Mouse (Mus musculus) Patski (cell line): ENCODE data around the gene Uhrf1bp1l. TPM values are rescaled to one million over a fixed set of nuclear protein-coding genes. Genes with fewer than 3 reads are reported as not detected.
A peak's percentile ranks its signal among the peaks of the same experiment; 100 is the strongest.
"Not testable (repeated sequence)": the region's sequence is repeated elsewhere in the genome, so short reads cannot be mapped to it uniquely, and the experiment has no call there.

Experiments used
- ATAC-seq: fragments of 100-300 bp; one replicate; pipeline ENCODE4 v1.8.0; 2021
- CTCF ChIA-PET: fragments of 350-600 bp; sonication (Branson Sonifier 250); formaldehyde crosslinking; loops from one replicate; lab custom pipeline; 2022; ENCODE audit warnings: inconsistent platforms; lab: Charles Lee
- POLR2A ChIA-PET: fragments of 350-600 bp; sonication (Branson Sonifier 250); formaldehyde crosslinking; loops from one replicate; lab custom pipeline; 2022; ENCODE audit warnings: antibody characterized with exemption, inconsistent platforms; lab: Charles Lee
- DNase-seq: peaks from one replicate; pipeline ENCODE4 v3.0.0-alpha.2; 2011; ENCODE audit warnings: low read depth, low spot score
- H3K27me3 ChIP-seq: fragments of 371-371 bp; one replicate; pipeline ENCODE4 v1.5.1; 2021
- CTCF ChIP-seq: fragments of 100-300 bp; IDR thresholded peaks from one replicate; pipeline ENCODE4 v1.5.1; 2021
- in situ Hi-C: fragments of 300-500 bp; cut with MboI; formaldehyde crosslinking; loops from 3 replicates; pipeline ENCODE4 v1.11.1; 2018; ENCODE audit warnings: low pct_unique_long_range_greater_than_20kb, mixed read lengths
- polyA plus RNA-seq: library from polyadenylated mRNA; unstranded; gene quantifications from one replicate; pipeline ENCODE4 v1.2.3, GENCODE M21; 2021

Gene Uhrf1bp1l
- 62.8 TPM for polyA plus RNA-seq

DNA sequence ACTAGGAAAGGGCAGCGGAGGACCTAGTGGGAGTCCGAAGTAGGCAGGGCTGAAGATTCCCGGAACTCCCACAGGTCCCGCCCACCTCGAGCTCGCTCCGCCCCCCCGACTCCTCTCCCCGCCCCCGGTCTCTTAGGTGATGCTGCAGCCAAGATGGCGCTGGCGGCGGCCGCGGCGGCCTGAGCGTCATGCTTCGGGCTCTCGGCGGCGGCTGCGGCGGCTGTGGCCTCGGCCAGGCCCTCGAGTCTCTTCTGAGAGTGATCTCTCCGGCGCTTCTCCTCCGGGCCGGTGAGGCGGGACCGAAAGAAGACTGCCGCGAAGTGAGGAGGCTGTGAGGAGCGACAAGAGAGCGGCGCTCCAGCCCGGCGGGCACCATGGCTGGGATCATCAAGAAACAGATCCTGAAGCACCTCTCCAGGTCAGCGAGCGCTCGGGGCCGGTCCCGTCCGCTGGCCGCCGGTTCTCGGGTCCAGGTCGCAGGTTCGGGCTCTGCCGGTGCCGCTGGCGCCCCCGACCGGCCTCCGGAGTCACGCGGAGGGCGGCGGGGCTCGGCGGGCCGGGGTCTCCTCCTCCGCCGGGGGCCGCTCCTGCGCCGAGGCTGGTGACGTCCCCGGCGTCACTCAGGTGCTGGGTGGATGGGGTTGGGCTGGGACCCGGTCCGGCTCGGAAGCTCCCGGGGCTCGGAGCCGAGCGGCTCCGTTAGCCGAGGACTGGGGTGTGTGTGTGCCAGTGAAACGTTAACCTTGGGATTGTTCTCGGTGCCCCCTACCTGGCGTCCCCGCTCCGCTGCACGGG, at the start of gene Uhrf1bp1l:
Gene Uhrf1bp1l, plus strand, starts transcription at position 121 of the 795 bp plus-strand sequence.
- POLR2A ChIA-PET: interaction anchor here (0.5 to 1.7 kb wide), 3 partner anchors 10 to 54 kb away, joined by 3 to 4 read pairs (median 3); no protein-coding TSS in a partner anchor
- peak; percentile 57 for TF ChIP-seq CTCF
- in situ Hi-C loops: loop anchor here (25.0 kb wide), 1 partner anchor 292 kb away; no protein-coding TSS in a partner anchor
- peaks cover 3% of the 10 kb centered on the region for H3K27me3 ChIP-seq
- ATAC-seq (peak; percentile 96), DNase-seq (no peak)
- CTCF ChIA-PET: interaction anchor here (1.2 to 1.5 kb wide), 2 partner anchors 18 to 42 kb away, joined by 4 read pairs; no protein-coding TSS in a partner anchor

DNA sequence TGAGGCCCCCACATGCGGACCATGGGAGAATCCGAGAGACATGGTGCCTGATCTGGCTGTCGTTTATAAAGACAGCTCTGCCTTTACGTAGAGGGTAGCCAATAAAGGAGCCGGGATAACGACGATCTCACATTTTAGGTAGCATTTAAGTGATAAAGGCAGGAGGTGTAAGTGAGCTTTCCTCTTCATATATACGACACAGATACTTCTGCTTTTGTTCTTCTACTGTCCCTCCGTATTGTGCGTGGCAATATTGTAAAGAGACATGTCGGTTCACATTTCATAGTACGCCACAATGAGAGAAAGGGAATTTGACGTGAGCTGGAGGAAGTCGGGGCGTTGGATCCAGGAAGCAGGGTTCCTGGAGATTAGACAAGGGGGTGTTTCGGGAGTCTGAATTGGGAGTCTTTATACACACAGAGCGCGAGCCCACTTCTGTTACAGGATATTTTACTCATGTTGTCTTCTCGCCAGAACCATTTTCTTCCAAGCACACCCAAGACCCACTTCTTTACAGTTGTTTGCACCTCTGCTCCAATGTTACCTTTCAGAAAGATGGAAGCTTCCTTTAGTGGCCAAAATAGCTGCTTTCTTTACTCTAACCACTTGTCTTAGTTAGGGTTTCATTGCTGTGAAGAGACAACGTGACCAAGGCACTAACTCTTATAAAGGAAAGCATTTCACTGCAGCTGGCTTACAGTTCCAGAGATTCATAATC, 49.4 kb upstream of the Uhrf1bp1l start:
- POLR2A ChIA-PET: interaction anchor here (0.6 kb wide), 1 partner anchor 10 kb away, joined by 4 read pairs; no protein-coding TSS in a partner anchor
- CTCF ChIA-PET: no interaction called here
- TF ChIP-seq CTCF: no peak
- in situ Hi-C loops: no loop called here
- DNase-seq (no peak), ATAC-seq (no peak)
- no peaks in the 10 kb centered on the region for H3K27me3 ChIP-seq

DNA sequence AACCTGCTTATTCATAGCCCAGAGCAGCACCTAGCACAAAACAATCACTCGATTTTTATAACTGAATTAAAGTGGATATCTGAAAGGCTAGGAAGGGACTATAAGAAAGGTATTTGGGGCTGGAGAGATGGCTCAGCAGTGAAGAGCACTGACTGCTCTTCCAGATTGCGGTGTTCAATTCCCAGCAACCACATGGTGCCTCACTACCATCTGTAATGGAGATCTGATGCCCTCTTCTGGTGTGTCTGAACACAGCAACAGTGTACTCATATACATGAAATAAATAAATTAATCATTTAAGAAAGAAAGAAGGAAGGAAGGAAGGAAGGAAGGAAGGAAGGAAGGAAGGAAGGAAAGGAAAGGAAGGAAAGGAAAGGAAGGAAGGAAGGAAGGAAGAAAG, 48.5 kb upstream of the Uhrf1bp1l start:
- in situ Hi-C loops, POLR2A ChIA-PET, CTCF ChIA-PET, H3K27me3 ChIP-seq, DNase-seq, ATAC-seq: not testable (repeated sequence)
- TF ChIP-seq CTCF: peak; percentile 18

DNA sequence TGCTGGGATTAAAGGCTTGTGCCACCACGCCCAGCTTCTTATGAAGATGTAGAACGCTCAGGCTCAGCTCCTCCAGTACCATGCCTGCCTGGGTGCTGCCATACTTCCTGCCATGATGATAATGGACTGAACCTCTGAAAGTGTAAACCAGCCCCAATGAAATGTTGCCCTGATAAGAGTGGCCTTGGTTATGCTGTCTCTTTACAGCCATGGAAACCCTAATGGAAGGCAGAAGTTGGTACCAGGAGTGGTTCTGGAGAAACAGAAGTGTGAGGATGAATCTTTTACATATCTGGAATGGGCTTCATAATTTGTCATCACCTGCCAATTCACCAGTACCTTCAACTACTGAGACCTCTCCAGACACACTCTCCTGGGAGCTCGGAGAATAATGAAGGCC, 46.8 kb upstream of the Uhrf1bp1l start:
- CTCF ChIA-PET: no interaction called here
- in situ Hi-C loops: no loop called here
- no peaks in the 10 kb centered on the region for H3K27me3 ChIP-seq
- no peak for ATAC-seq
- TF ChIP-seq CTCF: no peak
- no peak for DNase-seq
- POLR2A ChIA-PET: no interaction called here

DNA sequence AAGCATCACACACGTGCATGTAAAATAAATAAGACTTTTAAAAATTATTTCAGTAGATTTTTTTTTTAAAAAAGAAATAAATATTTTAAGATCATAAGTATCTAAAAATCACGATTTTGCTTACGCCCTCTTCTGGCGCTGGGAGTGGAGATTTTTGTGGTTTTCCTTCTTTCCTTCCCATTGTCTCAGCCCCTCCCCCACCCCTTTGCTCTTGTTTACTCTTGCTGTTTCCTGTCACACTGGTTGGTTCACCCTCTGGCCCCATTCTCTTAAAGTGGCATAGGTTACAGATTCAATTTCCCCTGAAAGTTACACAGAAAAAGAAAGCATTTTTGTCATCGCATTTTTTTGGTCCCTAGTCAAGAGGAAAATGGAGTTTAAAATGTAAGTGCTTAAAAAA, 41.7 kb upstream of the Uhrf1bp1l start:
- H3K27me3 ChIP-seq: no peaks in the 10 kb centered on the region
- CTCF ChIA-PET: interaction anchor here (1.3 kb wide), 1 partner anchor 41 kb away, joined by 4 read pairs; the partner anchor contains the start of gene Uhrf1bp1l
- ATAC-seq: no peak
- TF ChIP-seq CTCF: no peak
- no peak for DNase-seq
- POLR2A ChIA-PET: interaction anchor here (0.6 kb wide), 1 partner anchor 15 kb away, joined by 3 read pairs; no protein-coding TSS in a partner anchor
- in situ Hi-C loops: no loop called here

DNA sequence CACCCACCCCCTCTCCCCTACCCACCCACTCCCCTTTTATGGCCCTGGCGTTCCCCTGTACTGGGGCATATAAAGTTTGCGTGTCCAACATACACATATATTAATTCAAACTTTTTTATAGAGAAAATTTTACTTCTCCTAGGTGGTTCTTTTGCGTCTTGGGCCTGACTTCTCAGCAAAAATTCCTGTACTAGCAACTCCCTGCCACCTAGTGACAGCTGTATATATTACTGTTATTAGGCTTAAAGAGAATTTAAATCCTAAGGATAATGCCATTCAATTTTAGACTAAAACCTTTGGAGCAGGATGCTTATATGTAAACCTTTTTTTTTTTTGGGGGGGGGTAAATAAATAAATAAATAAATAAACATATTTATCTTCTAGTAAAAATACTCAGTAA, 37.4 kb upstream of the Uhrf1bp1l start:
- TF ChIP-seq CTCF: peak; percentile 25
- ChIA-PET CTCF (no interaction called here), POLR2A (interaction anchor here (0.6 to 0.7 kb wide), 2 partner anchors 13 to 239 kb away, joined by 3 to 4 read pairs; no protein-coding TSS in a partner anchor)
- H3K27me3 ChIP-seq: no peaks in the 10 kb centered on the region
- in situ Hi-C loops: no loop called here
- no peak for ATAC-seq
- no peak for DNase-seq

DNA sequence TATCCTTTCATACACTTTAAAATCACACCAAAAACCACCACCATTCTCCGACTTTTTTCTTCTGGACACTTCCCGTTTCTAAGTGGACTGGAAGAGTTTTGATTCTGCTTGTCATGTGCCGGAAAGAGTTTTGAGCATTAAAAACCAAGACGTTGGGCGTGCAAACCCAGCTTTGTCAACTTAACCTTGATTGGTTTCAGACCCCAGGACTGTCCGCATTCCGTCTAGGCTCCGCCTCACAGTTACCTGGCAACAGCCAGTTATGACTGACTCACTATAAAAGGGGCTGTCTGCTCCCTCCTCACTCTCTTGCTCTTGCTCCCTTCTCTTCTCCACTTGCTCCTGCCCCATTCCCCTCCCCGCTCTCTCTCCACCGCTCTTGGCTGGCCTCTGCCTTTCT, 36.1 kb upstream of the Uhrf1bp1l start:
- POLR2A ChIA-PET: no interaction called here
- CTCF ChIA-PET: no interaction called here
- no peak for TF ChIP-seq CTCF
- in situ Hi-C loops: no loop called here
- H3K27me3 ChIP-seq: no peaks in the 10 kb centered on the region
- ATAC-seq: no peak
- no peak for DNase-seq

DNA sequence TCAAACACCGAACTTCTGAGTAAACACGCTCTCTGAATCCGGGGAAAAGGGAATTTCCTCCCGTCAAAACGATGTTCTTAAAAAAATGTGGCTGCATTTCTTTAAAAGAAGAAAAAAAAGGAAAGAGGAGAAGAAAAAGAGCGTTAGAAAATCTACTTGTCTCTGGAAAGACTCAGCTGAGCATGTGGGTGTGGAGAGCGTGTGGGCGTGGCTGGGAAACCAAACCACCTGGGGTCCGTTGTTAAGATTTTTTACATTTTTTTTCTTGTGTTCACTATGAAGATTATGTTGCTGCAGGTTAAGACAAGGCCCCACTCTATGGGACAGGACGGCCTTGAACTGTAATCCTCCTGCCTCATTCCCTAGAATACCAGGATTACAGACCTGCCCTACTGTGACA, 29.9 kb upstream of the Uhrf1bp1l start:
- no peaks in the 10 kb centered on the region for H3K27me3 ChIP-seq
- no peak for TF ChIP-seq CTCF
- POLR2A ChIA-PET: interaction anchor here (0.6 kb wide), 1 partner anchor 24 kb away, joined by 3 read pairs; no protein-coding TSS in a partner anchor
- CTCF ChIA-PET: interaction anchor here (0.8 to 1.0 kb wide), 2 partner anchors 11 to 27 kb away, joined by 3 to 4 read pairs; no protein-coding TSS in a partner anchor
- DNase-seq (no peak), ATAC-seq (no peak)
- in situ Hi-C loops: no loop called here

DNA sequence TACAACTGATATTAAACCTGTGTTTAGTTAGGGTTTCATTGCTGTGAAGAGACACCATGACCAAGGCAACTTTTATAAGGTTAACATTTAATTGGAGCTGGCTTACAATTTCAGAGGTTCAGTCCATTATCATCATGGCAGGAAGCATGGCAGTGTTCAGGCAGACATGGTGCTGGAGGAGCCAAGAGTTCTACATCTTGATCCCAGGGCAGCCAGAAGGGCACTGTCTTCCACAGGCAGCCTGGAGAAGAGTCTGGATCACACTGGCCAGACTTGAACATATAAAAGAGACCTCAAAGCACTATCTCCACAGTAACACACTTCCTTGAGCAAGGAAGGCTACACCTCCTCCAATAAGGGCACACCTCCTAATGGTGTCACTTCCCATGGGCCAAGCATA, 24.5 kb upstream of the Uhrf1bp1l start:
- CTCF ChIA-PET: no interaction called here
- POLR2A ChIA-PET: no interaction called here
- no peak for TF ChIP-seq CTCF
- in situ Hi-C loops: no loop called here
- ATAC-seq (no peak), DNase-seq (no peak)
- H3K27me3 ChIP-seq: no peaks in the 10 kb centered on the region

DNA sequence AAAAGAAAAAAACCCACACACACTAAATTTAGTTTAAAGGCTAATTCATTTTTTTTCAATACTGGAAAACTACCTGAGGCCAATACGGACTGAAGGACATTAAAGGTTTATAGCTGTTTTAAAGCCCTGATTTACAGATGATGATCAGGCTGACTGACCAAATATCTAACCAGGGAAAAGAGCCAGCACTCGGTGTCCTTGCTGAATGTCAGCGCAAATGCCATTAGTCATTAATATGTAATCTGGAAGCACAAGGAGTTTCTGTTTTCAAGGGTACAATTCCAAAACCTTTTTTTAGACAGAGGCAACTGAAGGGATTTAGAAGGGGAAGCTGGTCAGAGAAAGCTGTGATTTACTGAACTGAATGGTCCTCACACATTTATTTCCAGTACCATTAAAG, 24.0 kb upstream of the Uhrf1bp1l start:
- POLR2A ChIA-PET: interaction anchor here (0.7 kb wide), 1 partner anchor 13 kb away, joined by 4 read pairs; no protein-coding TSS in a partner anchor
- in situ Hi-C loops: no loop called here
- ATAC-seq: no peak
- TF ChIP-seq CTCF: no peak
- CTCF ChIA-PET: no interaction called here
- DNase-seq: no peak
- H3K27me3 ChIP-seq: no peaks in the 10 kb centered on the region
